Mouse (Mus musculus): Measurements from ENCODE around the gene Simc1.

DNA sequence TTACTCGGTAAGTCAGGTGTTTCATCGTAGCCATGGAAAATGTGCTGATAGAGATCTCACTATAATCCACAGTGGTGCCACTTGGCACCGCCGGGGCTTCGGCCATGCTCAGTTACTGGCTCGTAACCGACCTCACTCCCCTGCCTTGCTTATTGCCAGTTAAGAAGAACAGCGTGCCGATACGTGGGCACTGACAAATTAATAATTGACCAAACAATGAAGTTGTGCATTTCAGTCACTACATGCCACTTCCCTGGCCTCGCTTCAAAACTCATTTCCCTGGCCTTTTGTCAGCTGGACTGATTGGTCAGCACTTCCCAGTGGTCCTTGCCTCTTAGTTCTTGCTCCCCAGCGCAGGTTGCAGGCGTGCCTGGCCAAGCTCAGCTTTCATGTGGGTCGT is 22.1 kb upstream of the Simc1 start:
- TF ChIP-seq POLR2A (IDR thresholded peaks at IDR 0.05; ENCODE audit: extremely low read depth, insufficient read depth, low read length) (no peak), CTCF (IDR thresholded peaks at IDR 0.05; ENCODE audit: extremely low read depth, insufficient read depth, low read length) (no peak)
